Mouse (Mus musculus): Measurements from ENCODE around the gene Pin1rt1. TPM values are rescaled to one million over a fixed set of nuclear protein-coding genes. Genes with fewer than 3 reads are reported as not detected.

Gene Pin1rt1
- polyA plus RNA-seq, 1 experiment from 2014 or later, result not detected

- 36% methylated on average over 15 of the region's 15 CpGs for WGBS
- ATAC-seq (ENCODE audit: insufficient read depth) (no peak), DNase-seq (no peak)
- H3K27me3 ChIP-seq (ENCODE audit: insufficient read depth, low read length), result no peaks in the 10 kb centered on the region
- H3K4me1 ChIP-seq (ENCODE audit: insufficient read depth), result peaks cover 7% of the 10 kb centered on the region
- no peak overlapping the region for H3K27ac ChIP-seq (ENCODE audit: low read depth)
- no peak overlapping the region for H3K9ac ChIP-seq
- no peak overlapping the region for H3K4me3 ChIP-seq (ENCODE audit: low read depth, low read length)
- no peaks in the 10 kb centered on the region for H3K9me3 ChIP-seq (ENCODE audit: low read depth, low read length)
- H3K4me2 ChIP-seq, result no peak overlapping the region
- H3K36me3 ChIP-seq (ENCODE audit: insufficient read depth), result no peaks in the 10 kb centered on the region
- no peak for TF ChIP-seq CTCF (IDR thresholded peaks at IDR 0.05; ENCODE audit: low read depth)
Measured at GRCm38 (mm10) chr2:104714254-104714691, 1.9 kb downstream of the Pin1rt1 start.

- Histone ChIP-seq H3K9me3 (ENCODE audit: low read depth, low read length) (no peaks in the 10 kb centered on the region), H3K9ac (peak overlapping the region; percentile 71), H3K4me2 (peak overlapping the region; percentile 63), H3K27ac (ENCODE audit: low read depth) (peak overlapping the region; percentile 71; the same call in 1 of the 2 replicates), H3K27me3 (ENCODE audit: insufficient read depth, low read length) (no peaks in the 10 kb centered on the region), H3K4me1 (ENCODE audit: insufficient read depth) (peaks cover 7% of the 10 kb centered on the region), H3K36me3 (ENCODE audit: insufficient read depth) (no peaks in the 10 kb centered on the region), H3K4me3 (ENCODE audit: low read depth, low read length) (peak overlapping the region; percentile 68)
- DNase-seq (no peak), ATAC-seq (ENCODE audit: insufficient read depth) (no peak; the same call in 1 of the 2 replicates)
- TF ChIP-seq CTCF (IDR thresholded peaks at IDR 0.05; ENCODE audit: low read depth), result no peak
- WGBS, result 1% methylated on average over 7 of the region's 7 CpGs
Measured at GRCm38 (mm10) chr2:104712486-104712809, 3.7 kb downstream of the Pin1rt1 start.

GRCm38 (mm10) chr2:104711585-104712485, 4.3 kb downstream of the Pin1rt1 start, which contains the start of gene Tcp11l1:
Gene Tcp11l1 (minus strand): TSS chr2:104712169.
- H3K27me3 ChIP-seq (ENCODE audit: insufficient read depth, low read length), result no peaks in the 10 kb centered on the region
- peak within 1 kb of the TSS; percentile 63 for H3K4me2 ChIP-seq
- H3K27ac ChIP-seq (ENCODE audit: low read depth), result peak within 1 kb of the TSS; percentile 71; the same call in 1 of the 2 replicates
- H3K36me3 ChIP-seq (ENCODE audit: insufficient read depth), result no peaks in the 10 kb centered on the region
- peak; percentile 94 for ATAC-seq (ENCODE audit: insufficient read depth)
- H3K4me3 ChIP-seq (ENCODE audit: low read depth, low read length), result peak within 1 kb of the TSS; percentile 68
- H3K9ac ChIP-seq, result peak within 1 kb of the TSS; percentile 71
- TF ChIP-seq CTCF (IDR thresholded peaks at IDR 0.05; ENCODE audit: low read depth), result no peak
- H3K9me3 ChIP-seq (ENCODE audit: low read depth, low read length), result no peaks in the 10 kb centered on the region
- peaks cover 7% of the 10 kb centered on the region for H3K4me1 ChIP-seq (ENCODE audit: insufficient read depth)
- WGBS, result under 1% methylated on average over 91 of the region's 99 CpGs
- DNase-seq, result peak; percentile 75

GRCm38 (mm10) chr2:104710670-104711370, 5.4 kb downstream of the Pin1rt1 start:
- no peaks in the 10 kb centered on the region for H3K9me3 ChIP-seq (ENCODE audit: low read depth, low read length)
- peak overlapping the region; percentile 63 for H3K4me2 ChIP-seq
- ATAC-seq (ENCODE audit: insufficient read depth) (no peak), DNase-seq (peak; percentile 21)
- TF ChIP-seq CTCF (IDR thresholded peaks at IDR 0.05; ENCODE audit: low read depth), result no peak
- H3K9ac ChIP-seq, result peak overlapping the region; percentile 71
- WGBS, result 22% methylated on average over 6 of the region's 6 CpGs
- no peak overlapping the region for H3K27ac ChIP-seq (ENCODE audit: low read depth)
- H3K4me3 ChIP-seq (ENCODE audit: low read depth, low read length), result peak overlapping the region; percentile 68
- peaks cover 7% of the 10 kb centered on the region for H3K4me1 ChIP-seq (ENCODE audit: insufficient read depth)
- no peaks in the 10 kb centered on the region for H3K27me3 ChIP-seq (ENCODE audit: insufficient read depth, low read length)
- H3K36me3 ChIP-seq (ENCODE audit: insufficient read depth), result no peaks in the 10 kb centered on the region

GRCm38 (mm10) chr2:104709786-104710337, 6.3 kb downstream of the Pin1rt1 start:
- peaks cover 7% of the 10 kb centered on the region for H3K4me1 ChIP-seq (ENCODE audit: insufficient read depth)
- H3K4me3 ChIP-seq (ENCODE audit: low read depth, low read length), result no peak overlapping the region
- no peaks in the 10 kb centered on the region; the same call in 1 of the 2 replicates for H3K36me3 ChIP-seq (ENCODE audit: insufficient read depth)
- H3K27me3 ChIP-seq (ENCODE audit: insufficient read depth, low read length), result no peaks in the 10 kb centered on the region
- H3K27ac ChIP-seq (ENCODE audit: low read depth), result no peak overlapping the region
- ATAC-seq (ENCODE audit: insufficient read depth) (no peak), DNase-seq (no peak)
- H3K9me3 ChIP-seq (ENCODE audit: low read depth, low read length), result no peaks in the 10 kb centered on the region
- H3K9ac ChIP-seq, result no peak overlapping the region
- WGBS, result 61% methylated on average over 6 of the region's 6 CpGs
- no peak for TF ChIP-seq CTCF (IDR thresholded peaks at IDR 0.05; ENCODE audit: low read depth)
- H3K4me2 ChIP-seq, result no peak overlapping the region

GRCm38 (mm10) chr2:104704355-104704754, 11.8 kb downstream of the Pin1rt1 start:
- Histone ChIP-seq H3K27me3 (ENCODE audit: insufficient read depth, low read length) (no peaks in the 10 kb centered on the region), H3K4me1 (ENCODE audit: insufficient read depth) (no peaks in the 10 kb centered on the region), H3K9ac (no peak overlapping the region), H3K4me3 (ENCODE audit: low read depth, low read length) (no peak overlapping the region), H3K4me2 (no peak overlapping the region), H3K36me3 (ENCODE audit: insufficient read depth) (no peaks in the 10 kb centered on the region; the same call in 1 of the 2 replicates), H3K9me3 (ENCODE audit: low read depth, low read length) (no peaks in the 10 kb centered on the region), H3K27ac (ENCODE audit: low read depth) (no peak overlapping the region)
- DNase-seq (no peak), ATAC-seq (ENCODE audit: insufficient read depth) (peak; percentile 38; the same call in 1 of the 2 replicates)
- WGBS, result 51% methylated on average over 3 of the region's 3 CpGs
- no peak for TF ChIP-seq CTCF (IDR thresholded peaks at IDR 0.05; ENCODE audit: low read depth)
